Mouse (Mus musculus) skeletal muscle tissue, adult 2 months (tissue): ENCODE measurements at regions not wholly inside any gene's neighbourhood (a gene's known extent, or its start where the extent isn't known, plus 50 kb on each side); places are given as distances from the start of the nearest gene placed in this dataset.

Experiments
- DNase-seq: peaks from one replicate; pipeline ENCODE4 v3.0.0-alpha.2; 2012; ENCODE audit warnings: low read depth, low spot score

DNA sequence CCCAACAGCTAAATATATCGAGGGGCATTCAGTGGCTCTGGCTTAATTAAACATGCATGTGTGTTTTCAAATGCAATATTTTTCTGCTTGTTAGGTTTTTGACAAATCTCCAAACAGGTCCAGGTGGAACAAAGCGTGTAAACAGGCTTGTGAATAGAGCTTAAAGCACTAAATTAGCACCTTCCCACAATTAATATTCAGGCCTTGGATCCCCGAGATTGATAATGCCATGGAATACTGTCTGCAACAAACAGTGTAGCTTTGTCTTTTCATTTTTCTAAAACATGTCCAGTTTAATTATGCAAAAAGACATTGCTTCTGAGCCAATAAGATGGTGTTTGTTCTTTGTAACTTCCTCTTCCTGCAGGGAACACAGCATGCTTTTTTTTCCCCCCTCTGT, 258.9 kb downstream of the Barhl2 start:
- DNase-seq = no peak

GRCm38 (mm10) chr5:106191141-106191540, 266.8 kb downstream of the Barhl2 start:
- no peak for DNase-seq

- no peak for DNase-seq
Measured at GRCm38 (mm10) chr5:106181726-106182125, 276.2 kb downstream of the Barhl2 start.

DNA sequence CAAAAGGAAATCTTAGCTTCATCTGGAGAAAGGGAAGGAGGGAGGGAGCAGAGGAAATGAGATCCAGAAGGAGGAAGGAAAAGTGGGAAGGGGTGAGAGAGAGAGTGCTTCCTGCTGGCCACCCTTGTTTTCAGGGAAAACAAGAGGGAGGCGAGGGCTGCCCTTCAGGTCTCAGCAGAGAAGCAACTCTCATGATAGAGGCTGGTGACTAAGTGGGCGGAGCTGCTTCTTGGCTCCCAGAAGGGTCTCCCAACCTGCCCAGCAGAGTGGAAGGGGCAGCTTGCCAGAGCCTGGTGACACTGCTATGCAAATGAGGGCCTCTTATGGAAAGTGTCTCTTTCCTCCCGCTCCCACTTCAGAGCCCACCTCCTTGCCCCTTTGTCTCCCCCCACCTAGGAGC, 285.8 kb downstream of the Barhl2 start:
- DNase-seq = no peak

GRCm38 (mm10) chr5:106170405-106170804, 287.6 kb downstream of the Barhl2 start:
- no peak for DNase-seq

DNA sequence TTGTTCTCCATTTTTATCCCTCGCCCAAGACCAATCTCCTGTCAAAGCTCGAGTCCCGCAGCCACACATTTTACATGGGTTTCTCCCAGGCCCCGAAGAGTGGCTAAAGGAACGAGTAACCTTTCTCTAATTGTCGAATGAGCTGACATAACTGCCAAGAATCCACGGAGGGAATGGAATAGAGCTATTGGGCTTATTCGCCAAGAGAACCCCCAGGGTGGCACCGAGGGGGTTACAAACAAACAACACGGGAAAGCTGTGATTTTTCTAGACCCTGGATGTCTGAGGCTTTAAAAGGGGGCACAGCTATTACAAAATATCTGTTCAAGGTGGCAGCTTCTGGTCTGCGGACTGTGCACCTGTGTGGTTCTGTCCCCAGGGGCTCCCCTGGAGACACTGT, 290.4 kb downstream of the Barhl2 start:
- DNase-seq = no peak

DNA sequence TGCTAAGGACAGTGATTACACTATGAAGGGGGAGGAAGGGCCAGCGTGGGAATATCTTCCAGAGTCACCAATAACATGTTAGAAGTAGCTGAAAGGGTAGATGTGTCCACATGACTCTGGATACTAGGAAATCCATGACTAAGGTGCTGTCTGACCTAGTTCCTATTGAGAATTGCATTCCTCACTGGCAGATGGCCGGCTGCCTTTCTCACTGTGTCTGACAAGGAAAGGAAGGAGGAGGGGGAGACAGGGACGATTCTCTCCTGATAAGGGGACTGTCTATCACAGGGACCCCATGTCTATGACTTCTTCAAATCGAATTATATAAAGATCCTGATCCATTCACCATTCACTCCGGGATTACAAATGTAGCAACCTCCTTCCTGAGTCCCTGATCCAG, 289.9 kb downstream of the Zfp326 start:
- DNase-seq = no peak

DNA sequence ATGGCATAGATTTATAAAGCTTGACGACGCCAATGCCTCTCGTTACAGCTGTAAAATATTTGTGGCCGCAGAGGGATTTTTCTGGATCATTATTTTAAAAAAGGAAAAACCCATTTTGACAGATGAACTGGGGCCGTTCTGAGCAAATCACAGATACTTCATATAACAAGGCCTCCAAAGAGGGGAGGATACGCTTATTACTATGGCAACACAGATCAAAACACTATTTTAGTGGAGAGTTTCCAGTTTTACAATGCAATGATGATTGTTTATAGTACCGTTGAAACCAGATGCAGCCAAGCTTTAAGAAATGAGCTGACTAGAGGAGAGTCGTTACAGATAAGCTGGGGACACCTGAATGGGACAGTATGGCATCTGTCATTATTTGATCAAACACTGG, 287.8 kb downstream of the Zfp326 start:
- DNase-seq = no peak

- no peak for DNase-seq
Measured at GRCm38 (mm10) chr5:106162981-106163653, 286.8 kb downstream of the Zfp326 start.

DNA sequence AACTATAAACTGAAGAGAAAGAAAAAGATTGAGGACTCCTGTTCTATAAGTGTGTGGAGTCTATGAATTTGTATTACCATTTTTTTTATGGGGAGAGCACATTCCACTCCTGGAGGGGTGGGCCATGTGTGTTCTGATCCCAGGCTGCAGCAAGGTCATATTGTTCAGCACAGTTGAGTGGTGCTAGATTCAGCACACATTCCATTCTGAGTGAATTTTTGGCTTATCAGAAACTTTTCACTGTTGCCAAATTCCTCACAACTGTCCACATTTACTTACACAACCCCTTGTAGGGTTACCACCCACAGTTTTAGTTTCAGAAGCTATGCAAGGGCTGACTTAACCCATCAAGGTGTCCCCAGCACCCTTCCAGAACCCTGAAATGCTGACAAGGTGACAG, 262.7 kb downstream of the Zfp326 start:
- DNase-seq = no peak

- no peak for DNase-seq
Measured at GRCm38 (mm10) chr5:106122928-106123327, 246.6 kb downstream of the Zfp326 start.

DNA sequence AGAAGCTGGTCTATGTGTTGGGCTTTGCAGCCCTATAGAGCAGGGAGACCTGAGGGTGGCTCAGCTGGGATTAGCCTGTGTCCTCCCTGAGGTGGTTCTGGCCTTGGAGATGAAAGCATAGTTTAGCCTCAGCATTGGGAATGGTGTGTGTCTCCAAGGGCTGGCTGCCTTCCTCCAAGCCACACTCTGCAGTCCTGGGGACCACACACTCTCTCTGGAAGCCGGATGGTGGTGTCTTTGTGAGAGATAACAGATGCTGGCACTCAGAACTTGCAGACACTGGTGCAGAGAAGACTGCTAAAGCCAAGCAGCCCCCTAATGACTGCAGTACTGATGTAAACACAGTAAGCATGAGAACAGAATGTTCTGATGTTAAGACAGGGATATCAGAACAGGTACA, 243.2 kb downstream of the Zfp326 start:
- no peak for DNase-seq

DNA sequence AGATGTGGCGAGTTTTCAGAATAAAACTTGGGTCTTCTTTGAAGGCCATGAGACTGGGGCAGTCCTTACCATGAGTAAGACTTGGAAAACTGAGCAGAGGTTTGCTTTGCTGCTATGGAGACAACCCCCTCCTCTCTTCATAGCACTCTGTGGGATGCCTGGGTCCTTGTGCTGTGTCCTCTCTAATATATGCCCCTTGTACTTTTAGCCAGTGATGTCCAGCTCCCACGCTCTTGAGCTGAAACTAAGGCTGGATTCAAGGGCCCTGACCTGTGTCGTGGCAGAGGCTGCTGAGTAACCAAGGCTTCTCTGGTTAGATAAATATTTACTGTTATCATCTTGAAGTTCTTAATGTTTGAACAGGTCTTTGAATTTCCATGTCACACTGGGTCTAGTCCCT, 236.8 kb downstream of the Zfp326 start:
- DNase-seq = no peak

DNA sequence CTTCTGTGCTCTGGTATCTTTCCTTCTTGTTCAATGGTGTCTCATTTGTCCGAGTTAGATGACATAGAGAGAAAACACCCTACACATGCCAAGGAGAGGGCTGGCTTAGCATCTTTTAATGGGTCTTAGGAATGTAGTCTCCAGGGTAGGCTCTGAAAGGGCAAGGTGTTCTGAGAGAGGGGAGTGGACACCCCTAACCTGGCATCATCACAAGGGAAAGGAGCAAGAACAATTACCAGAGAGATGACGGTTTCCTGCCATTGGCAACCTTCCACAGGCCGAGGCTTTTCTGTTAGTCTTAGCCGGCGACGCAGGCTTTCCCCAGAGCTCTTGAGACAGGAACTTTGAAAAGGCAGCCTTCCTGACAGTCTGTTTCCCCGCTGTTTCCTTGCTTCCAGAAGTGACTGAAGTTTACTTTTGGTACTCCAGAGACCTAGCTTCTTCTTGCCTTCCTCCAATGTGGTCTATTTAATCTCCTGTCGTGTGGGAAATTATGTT, 232.2 kb downstream of the Zfp326 start:
- DNase-seq = no peak

DNA sequence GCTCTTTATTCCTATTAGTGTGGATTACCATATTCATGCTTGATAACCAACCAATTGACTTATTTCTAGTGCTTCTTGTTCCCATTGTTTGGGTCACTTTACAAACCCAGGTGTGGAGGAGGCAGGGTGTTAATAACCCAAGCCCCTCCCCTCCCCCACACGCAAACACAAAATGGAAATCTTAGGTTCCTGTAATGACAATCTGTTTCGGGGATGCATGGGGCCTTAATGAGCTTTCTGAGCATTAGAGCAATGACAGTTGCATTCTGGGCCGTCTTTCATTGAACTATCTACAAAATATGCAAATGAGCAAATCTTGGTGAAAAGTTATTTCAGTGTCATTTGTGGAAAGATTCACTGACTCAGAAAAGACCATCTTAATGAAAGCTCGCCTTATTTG, 225.9 kb downstream of the Zfp326 start:
- DNase-seq = no peak

- no peak for DNase-seq
Measured at GRCm38 (mm10) chr5:106098887-106099286, 222.5 kb downstream of the Zfp326 start.

GRCm38 (mm10) chr5:106089332-106089731, 213.0 kb downstream of the Zfp326 start:
- no peak for DNase-seq

DNA sequence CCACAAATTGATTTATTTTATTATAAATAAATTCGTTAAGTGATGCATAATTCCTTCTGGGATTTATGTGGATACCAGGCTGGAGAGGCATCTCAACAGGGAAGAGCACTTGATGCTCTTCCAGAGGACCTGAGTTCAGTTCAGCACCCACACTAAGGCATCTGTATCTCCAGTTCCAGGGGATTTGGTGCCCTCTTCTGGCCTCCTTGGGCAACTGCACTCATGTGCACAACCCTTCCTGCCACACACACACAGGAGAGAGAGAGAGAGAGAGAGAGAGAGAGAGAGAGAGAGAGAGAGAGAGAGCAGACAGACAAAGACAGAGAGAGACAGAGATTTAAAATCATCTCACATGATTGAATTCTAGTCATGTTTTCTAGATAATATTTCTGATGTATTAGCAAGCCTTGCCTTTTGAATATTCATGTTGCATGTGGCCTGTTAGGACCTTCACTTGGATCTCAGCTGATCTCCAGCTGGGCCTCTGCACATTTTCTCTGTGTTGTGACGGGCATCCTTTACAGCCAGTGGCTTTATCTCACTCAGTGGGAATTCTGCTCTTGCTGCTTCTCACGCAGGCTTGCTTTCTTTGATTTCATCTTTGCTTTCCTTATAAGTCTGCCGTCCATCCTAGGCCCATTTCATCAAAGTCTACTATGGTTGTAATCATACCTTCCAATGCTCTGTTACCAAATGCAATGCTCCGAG, 212.3 kb downstream of the Zfp326 start:
- DNase-seq = no peak

DNA sequence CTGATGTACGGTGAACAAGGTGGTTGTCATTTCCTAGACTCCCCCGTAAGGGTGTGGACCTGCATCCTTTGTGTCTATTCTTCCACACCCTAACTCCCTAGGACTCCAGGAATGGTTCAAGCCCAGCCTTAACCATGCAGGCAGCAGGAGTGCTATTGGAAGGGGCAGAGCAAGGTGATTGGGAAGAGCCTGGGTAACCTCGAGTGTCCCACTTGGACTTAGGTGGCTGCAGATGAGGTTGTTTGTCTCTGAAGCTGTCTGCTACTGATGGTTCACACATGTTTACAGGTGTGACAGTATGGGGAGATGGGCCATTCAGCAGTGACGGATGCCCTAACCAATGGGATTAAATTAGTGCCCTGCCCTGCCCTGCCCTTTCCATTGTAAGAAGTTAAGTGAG, 207.4 kb downstream of the Zfp326 start:
- DNase-seq = no peak

- no peak for DNase-seq
Measured at GRCm38 (mm10) chr5:106082891-106083290, 206.5 kb downstream of the Zfp326 start.

- DNase-seq = no peak
Measured at GRCm38 (mm10) chr5:106067124-106067551, 190.8 kb downstream of the Zfp326 start.

DNA sequence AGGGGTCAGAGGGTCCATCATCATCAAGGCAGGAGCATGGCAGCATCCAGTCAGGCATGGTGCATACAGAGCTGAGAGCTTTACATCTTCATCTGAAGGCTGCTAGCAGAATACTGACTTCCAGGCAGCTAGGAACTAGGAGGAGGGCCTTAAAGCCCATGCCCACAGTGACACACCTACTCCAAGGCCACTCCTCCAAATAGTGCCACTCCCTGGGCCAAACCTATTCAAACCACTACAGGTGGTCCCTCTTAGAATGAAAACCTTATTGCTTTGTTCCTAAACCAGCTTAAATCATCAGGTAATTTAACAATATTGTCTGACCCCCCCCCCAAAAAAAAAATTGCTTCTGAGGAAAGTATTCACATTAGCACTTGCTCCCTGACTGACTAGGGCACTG, 190.3 kb downstream of the Zfp326 start:
- DNase-seq = no peak

GRCm38 (mm10) chr5:106064366-106064765, 188.0 kb downstream of the Zfp326 start:
- no peak for DNase-seq
